Mouse (Mus musculus) brain, adult 2 months (tissue): ENCODE data around the gene Gm2663.
"Not testable (repeated sequence)": the region's sequence is repeated elsewhere in the genome, so short reads cannot be mapped to it uniquely, and the experiment has no call there.

ENCODE experiments used
- DNase-seq: peaks from one replicate; pipeline ENCODE4 v3.0.0; 2011; ENCODE audit warnings: low read depth, low spot score

The Gm2663 gene

DNA sequence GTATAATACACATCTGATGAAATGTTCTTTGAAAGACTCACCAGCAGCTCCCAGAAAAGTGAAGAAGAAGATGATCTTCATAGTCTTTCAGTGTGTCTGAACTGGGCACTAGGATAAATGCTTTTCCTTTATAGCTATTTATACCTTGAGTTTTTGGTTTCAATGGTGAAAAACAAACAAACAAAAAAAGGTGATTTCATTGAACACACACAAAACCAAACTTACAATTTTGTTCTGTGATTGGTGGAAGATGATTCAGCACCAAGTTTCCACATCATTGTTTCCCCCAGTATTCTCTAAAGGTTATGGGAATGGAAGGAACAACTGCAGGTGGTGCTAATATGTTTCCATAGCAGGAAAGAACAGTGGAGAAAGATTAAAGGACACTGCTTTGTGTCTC, at the start of gene Gm2663:
Gm2663 (minus strand) TSS at position 101 of the 400 bp plus-strand sequence.
- DNase-seq, result not testable (repeated sequence)

DNA sequence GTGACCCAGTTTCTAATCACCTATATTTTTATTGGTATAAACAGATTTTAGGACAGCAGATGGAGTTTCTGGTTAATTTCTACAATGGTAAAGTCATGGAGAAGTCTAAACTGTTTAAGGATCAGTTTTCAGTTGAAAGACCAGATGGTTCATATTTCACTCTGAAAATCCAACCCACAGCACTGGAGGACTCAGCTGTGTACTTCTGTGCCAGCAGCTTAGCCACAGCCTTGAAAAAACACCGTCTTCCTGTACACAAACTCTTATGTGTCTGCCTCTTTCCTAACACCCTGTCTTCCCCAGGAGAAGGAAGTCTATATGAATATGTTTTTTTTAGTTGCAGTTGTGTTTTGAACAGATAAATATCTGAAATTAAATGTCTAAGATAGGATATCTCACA, 49.3 kb upstream of the Gm2663 start:
- DNase-seq, result peak; percentile 74

DNA sequence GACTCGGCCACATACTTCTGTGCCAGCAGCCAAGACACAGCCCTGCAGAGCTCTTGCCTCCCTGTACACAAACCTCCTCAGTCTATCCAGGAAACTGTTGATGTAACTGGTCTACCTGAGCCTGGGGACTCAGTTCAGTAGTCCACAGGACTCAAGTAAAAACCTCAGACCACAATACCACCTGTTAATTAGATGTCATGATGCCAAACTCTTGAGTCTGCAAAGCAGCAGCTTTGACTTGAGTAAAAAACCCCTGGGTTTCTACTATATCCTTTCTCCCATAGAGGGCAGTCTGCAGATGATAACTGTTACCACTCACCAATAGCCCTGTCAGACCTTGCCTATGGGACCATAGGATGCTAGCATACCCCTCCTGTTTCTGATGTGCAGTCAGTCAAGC, 48.7 kb upstream of the Gm2663 start:
- no peak for DNase-seq

DNA sequence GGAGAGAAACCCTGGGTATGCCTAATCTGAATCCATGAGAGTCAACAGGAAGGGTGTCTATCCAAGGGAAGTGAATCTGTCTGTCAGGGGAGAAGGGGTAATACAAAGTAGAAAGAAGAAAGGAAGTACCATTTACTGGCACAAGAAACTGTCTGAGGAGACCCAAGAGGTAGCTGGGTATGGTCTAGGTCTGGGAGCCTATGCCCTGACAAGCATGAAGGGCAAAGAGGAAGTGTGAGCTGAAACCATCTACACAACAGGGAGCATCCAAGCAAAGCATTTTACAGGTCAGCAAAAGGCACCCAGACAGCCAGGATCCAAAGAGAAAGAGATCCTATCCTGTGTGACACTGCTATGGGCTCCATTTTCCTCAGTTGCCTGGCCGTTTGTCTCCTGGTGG, 47.9 kb upstream of the Gm2663 start:
- no peak for DNase-seq

DNA sequence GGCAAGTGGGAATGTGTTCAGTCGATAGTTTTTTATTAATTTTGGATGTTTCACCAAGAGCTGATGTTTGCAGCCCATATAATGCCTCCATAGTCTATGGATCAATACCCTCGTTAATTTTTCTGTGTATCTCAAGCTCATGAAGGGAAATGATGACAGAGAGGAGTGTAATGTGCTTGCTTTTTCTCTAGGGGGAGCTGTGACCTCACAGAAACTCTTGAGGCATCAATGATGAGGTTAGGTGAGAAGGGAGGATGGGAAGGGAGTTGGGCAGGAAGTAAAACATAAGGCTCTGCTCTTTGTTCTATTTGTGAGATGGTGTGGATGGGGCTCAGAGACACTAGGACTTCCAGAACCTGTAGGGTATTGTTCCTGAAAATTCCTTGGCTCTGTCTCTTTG, 47.3 kb upstream of the Gm2663 start:
- no peak for DNase-seq

DNA sequence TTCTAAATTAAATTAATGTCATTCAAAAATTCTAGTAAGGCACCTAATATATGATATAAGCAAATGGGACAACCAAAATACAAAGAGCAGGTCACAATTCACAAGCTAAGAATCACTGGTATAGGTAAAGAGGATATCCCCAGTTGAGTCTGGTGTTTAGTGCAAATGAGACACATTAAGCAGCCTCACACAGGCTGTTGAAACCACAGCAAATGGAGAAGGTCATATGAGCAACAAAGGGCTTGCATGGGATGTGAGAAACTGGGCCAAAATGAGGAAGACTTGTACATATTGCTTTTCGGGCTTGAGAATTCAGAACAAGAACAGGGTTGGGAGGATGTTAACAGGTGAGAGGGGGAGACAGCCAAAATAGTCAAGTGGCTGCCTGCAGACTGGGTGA, 45.5 kb upstream of the Gm2663 start:
- DNase-seq, result no peak

DNA sequence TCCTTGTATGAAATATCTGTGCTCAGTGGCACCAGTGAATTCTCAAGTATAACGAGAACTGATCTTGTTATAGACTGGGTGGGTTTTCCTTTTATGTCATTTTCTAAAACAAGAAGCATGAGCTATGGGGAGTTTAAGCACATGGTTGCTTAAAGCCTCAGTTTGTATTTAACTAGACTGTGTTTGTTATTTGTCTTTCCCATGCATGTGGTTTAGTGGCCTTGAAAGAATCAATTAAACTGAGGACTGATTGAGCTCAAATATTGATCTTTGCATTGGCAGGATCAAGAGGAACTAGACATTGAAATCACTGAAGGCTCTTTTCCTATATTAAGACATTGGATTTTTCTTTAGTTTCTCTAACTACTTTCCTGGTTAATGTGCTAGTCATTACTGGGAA, 45.0 kb upstream of the Gm2663 start:
- DNase-seq, result no peak

DNA sequence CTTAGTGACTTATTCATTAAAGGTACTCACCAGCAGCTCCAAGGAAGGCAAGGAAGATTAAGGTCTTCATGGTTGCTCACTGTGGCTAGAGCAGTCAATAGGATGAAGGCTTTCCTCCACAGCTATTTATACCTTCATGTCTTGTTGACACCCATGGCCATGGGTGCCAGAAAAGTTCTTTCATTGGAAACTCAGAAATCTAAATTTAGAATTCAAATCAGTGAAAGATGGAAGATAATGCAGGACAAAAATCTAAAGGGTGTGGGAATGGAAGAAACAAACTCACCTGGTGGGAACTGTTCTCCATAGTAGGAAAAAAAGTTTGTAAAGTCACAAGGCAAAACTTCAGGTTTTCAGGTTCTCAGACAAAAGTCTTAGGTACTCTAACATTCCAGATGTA, 36.1 kb upstream of the Gm2663 start, which contains the start of gene 2210010C04Rik:
2210010C04Rik (minus strand) TSS at position 101 of the 400 bp plus-strand sequence.
- DNase-seq, result no peak

DNA sequence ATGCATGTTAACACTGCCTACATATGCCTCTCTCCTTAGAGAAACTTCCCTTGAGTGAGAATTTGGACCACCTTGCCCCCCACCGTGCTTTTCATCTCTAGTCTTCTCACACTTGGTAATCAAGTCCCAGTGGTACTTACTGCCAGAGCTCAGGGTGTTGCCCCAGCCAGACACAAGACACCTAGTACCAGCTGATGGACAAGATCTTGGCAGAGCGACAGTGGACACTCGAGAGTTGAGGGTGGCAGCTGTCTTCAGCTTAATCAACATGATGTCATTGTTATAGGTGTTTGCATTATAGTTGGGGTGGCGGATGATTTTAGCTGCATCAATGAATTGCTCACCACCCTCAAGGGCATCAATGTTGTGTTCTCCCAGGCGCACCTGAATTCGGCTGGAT, 33.5 kb upstream of the Gm2663 start:
- no peak for DNase-seq

DNA sequence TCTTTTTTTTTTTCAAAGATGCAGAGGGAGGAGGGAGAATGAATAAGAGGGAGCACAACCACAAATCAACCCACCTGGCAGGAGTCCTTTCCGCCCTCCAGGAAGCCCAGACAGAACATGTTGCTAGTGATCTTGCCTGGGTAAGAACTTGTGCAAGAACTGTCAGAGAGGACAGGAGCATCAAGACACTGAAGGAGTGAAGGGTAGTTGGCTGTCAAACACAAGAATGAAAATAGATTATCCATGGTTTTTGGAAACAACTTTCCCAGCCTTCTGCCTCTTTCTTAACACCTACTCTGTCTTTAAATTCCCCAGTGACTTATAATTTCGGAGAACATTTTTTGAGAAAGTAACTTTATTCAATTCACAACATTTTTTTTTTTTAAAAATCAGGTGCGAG, 33.0 kb upstream of the Gm2663 start:
- DNase-seq, result peak; percentile 50

DNA sequence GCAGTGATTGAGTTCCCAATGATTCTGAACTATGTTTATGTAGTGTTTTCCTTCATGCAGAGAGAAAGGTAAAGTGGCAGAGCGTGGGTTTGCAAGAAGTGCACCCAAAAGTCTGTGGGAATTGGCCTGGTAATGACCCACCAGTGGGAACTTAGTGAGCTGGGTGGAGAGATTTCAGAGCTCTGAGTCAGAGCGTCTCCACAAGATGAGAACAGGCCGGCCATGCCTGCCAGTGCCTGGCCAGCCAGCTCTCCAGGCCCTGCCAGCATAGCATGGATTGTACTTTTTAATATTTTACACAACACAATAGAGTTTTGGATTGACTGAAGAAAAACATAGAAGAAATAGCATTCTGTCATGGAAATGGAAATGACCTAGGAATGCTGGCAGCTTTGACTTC, 31.5 kb upstream of the Gm2663 start:
- DNase-seq, result no peak

DNA sequence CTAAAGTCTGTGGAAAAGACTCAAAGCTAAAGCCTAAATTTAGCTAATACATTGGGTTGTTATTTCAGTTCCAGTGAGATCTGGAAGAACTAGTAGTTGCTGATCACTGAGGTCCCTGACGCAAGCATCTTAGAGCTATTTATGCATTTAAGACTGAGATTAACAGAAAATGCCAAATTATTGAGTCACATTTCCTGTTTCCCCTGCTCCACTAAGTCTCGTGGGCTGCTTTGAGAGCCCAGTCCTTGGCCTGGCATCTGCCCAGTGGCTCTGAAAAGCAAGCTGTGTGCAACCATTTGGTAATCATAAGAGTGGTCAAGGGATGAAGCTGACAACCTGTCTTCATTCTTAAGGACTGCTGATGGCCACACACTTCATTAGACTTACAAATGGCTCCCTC, 27.8 kb upstream of the Gm2663 start:
- DNase-seq, result peak; percentile 21

DNA sequence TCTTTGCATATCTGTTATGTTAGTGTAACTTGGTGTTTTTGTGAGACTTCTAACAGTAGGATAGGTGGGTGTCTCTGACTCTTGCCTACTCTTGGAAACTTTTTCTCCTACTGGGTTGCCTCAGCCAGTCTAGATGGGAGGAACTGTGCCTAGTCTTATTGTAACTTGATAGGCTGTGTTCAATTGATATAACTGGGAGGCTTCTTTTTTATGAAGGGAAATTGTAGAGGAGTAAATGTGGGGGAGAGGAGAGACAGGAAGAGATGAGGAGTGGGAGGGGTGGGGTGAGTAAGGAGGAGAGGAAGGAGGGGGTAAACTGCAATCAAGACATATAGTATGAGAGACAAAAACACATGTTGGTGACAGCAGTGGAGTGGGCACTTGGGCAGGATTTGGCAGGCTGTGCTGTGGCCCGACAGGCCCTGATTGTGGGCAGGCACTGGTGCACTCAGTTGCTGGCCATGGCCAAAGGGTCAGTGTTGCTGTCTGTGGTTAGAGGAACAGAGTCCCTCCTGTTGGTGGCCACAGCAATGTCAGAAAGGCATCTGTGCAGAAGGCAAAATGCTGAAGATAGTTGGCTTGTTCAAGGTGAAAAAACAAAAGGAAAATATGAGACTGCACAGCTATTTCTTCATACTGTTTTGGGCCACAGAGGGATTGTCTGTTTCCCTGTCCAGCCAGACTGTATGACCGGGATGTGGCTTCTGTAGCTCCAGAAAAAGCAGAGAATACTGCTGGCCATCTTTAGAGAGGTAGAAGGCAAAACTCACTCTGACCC, 26.8 kb upstream of the Gm2663 start:
- DNase-seq, result no peak

DNA sequence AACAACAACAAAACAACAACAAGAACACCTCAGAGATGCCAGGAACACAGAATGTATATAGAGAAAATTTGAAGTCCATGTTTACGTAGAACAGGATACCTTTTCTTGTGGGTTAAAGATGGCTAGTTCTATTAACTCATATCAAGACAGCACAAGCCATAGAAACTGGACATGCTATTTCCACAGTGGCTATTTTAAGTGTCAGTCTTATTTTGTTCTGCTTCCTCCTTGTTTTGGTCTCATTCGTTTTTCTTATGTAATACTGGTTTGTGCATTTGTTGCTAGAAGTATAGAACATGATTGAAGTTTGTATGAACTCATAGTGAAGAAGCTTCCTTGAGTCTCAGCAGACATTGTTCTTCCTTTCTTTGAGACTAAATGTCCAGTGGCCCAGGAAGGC, 19.9 kb upstream of the Gm2663 start:
- no peak for DNase-seq

DNA sequence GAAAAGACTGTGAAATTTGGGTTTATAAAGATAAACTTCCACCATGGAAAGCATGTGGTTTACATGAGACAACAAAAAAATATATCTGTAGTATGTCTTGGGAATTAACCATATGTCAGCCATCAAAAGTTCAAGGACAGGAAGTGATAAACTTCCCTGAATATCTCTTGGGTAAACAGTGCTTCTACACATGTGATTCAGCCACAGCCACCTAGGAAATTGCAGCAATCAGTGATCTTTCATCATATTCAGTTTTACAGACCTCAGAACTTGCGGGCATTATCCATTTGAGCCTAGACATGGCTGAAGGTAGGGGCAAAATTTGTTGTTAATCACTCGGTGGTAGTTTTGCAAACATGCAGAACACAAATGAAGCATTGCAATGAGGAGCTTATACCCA, 19.4 kb upstream of the Gm2663 start:
- no peak for DNase-seq

DNA sequence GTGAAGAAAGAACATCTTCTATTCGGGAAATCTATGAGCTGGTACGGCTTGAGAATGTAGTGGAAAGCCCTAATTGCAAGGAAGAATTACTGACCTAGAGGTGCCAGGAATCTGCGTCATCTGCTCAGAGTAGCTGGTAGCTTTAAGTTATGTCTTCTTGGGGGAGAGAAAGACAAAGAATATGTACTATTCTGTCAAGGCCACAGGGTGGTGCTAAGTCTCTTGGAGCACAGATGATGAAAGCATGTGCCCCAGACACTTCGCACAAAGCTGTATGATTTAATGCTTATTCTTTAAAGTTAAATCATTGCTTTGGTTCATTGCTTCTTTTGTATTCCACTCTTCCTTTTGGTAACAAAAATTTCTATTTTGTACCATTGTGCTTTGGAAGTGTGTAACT, 15.8 kb upstream of the Gm2663 start:
- peak; percentile 51 for DNase-seq

DNA sequence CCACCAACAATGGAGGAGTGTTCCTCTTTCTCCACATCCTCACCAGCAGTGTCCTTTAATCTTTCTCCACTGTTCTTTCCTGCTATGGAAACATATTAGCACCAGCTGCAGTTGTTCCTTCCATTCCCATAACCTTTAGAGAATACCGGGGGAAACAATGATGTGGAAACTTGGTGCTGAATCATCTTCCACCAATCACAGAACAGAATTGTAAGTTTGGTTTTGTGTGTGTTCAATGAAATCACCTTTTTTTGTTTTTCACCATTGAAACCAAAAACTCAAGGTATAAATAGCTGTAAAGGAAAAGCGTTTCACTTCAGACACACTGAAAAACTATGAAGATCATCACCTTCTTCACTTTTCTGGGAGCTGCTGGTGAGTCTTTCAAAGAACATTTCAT, 34.8 kb downstream of the Gm2663 start, which contains the start of gene 1810009J06Rik:
1810009J06Rik (plus strand) TSS at position 301 of the 400 bp plus-strand sequence.
- not testable (repeated sequence) for DNase-seq

DNA sequence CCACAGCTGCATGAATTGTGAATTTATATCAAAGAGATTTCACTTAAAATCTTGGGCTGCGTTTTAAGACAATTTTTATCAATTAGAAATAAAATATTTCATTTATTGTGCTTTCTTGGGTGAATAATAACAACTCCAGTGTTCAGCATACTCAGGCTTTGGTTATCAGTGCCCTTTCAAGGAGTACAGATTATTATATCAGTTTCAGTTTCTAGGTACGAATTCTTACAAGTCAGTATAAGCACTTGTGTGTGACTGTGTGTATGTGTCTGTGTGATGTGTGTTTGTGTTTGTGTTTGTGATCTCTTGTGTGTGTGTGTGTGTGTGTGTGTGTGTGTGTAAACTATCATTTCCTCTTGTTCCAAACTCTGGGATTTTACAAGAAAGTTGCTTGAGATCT, 45.6 kb downstream of the Gm2663 start:
- DNase-seq, result no peak

DNA sequence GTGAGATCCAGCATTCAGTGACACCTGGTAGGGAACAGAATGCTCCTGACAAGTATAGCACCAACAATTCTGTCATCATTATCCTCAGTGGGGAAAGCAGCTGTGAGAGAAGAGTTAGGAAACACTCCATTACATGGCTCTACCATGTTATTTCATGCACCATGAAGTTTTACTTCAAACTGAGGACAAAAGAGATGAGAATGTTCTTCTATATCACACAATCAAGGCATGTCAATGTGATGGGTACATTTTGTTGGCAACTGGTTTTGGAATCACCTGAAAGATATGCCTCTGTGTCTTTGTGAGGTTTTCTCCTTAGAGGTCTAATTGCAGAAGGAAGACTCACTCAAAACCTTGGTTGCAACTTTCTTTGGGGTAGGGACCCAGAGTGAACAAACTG, 47.5 kb downstream of the Gm2663 start, which contains the start of gene Gm4744:
Gm4744 (minus strand) TSS at position 101 of the 400 bp plus-strand sequence.
- DNase-seq, result no peak
